In the genomic region with DNA sequence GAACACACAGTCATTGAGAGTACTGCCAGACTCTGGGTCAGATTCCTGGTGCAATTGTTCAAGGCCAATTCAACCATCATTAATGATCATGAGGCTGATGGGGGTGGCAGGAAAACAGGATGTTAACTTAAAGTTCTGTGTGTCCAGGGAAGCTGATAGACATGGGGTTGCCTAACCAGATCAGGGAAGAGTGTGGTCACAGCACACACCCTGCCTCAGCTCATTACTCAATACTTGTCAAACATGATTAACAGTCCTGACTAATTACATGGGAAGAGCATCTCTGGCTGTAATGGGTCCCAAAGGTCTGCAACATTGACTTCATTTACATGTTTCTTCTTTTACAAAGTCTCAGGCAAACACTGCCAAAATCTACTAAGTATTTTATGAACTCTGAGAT, we compare ENCODE assay signal across 24 mouse cellular contexts.
"Had no signal": no experiment of that assay in that cellular context is flagged by ENCODE, and none has a peak within 500 bp of the region (broad histone marks: within the 10 kb centered on the region; RNA-seq: fewer than 3 reads in every experiment).

No protein-coding gene starts in this region.

- DNase-seq: liver, embryonic 13.5 days; liver, postnatal 0 days; lung, adult 2 months; lung, postnatal 14 days; lung, postnatal 36 days; right cerebral cortex, adult 18-20 months; right cerebral cortex, postnatal 25 days; right cerebral cortex, postnatal 4 days; thymus, adult 2 months; thymus, postnatal 25 days; thymus, postnatal 4 days had no signal

- H3K4me1 ChIP-seq: liver, embryonic 13.5 days; liver, embryonic 15.5 days; lung, embryonic 15.5 days; midbrain, embryonic 13.5 days; midbrain, embryonic 15.5 days; stomach, embryonic 15.5 days had no signal

- H3K9ac ChIP-seq: liver, embryonic 13.5 days; liver, embryonic 15.5 days; liver, postnatal 0 days; lung, embryonic 15.5 days; midbrain, embryonic 13.5 days; midbrain, embryonic 15.5 days; neural tube, embryonic 13.5 days; neural tube, embryonic 15.5 days; stomach, embryonic 15.5 days had no signal

- H3K27me3 ChIP-seq: liver, embryonic 13.5 days; liver, embryonic 15.5 days; lung, embryonic 15.5 days; megakaryocyte, embryonic 14.5 days; midbrain, embryonic 13.5 days; midbrain, embryonic 15.5 days; neural tube, embryonic 13.5 days; neural tube, embryonic 15.5 days; stomach, embryonic 15.5 days had no signal

- H3K4me2 ChIP-seq: liver, embryonic 13.5 days; liver, embryonic 15.5 days; lung, embryonic 15.5 days; midbrain, embryonic 11.5 days; midbrain, embryonic 13.5 days; midbrain, embryonic 15.5 days; neural tube, embryonic 13.5 days; neural tube, embryonic 15.5 days; stomach, embryonic 15.5 days had no signal

- H3K27ac ChIP-seq: liver, embryonic 13.5 days; liver, embryonic 15.5 days; lung, embryonic 15.5 days; macrophage; midbrain, embryonic 13.5 days; midbrain, embryonic 15.5 days; neural tube, embryonic 13.5 days; neural tube, embryonic 15.5 days; stomach, embryonic 15.5 days; stomach, postnatal 0 days had no signal

- H3K4me3 ChIP-seq: liver, embryonic 13.5 days; liver, embryonic 15.5 days; lung, embryonic 15.5 days; megakaryocyte, embryonic 14.5 days; midbrain, embryonic 13.5 days; midbrain, embryonic 15.5 days; myocyte; neural tube, embryonic 13.5 days; neural tube, embryonic 15.5 days; stomach, embryonic 15.5 days had no signal

- H3K9me3 ChIP-seq: liver, embryonic 13.5 days; liver, embryonic 15.5 days; lung, embryonic 15.5 days; megakaryocyte, embryonic 14.5 days; midbrain, embryonic 13.5 days; midbrain, embryonic 15.5 days; neural tube, embryonic 13.5 days; neural tube, embryonic 15.5 days; stomach, embryonic 15.5 days had no signal

- H3K36me3 ChIP-seq: liver, embryonic 13.5 days; liver, embryonic 15.5 days; lung, embryonic 15.5 days; midbrain, embryonic 13.5 days; midbrain, embryonic 15.5 days; neural tube, embryonic 13.5 days; neural tube, embryonic 15.5 days; stomach, embryonic 15.5 days had no signal

- ATAC-seq: liver, postnatal 0 days; lung, postnatal 0 days; midbrain, embryonic 13.5 days; midbrain, embryonic 15.5 days had no signal
